Mouse (Mus musculus) limb, embryonic 12.5 days (tissue): ENCODE results near the gene Tcp11. TPM values are rescaled to one million over a fixed set of nuclear protein-coding genes. Genes with fewer than 3 reads are reported as not detected.

Experiments used
- ATAC-seq: fragments of 200-750 bp; cut with Nextera tagmentation; 2 replicates; pipeline ENCODE4 v1.8.0; 2017; ENCODE audit warnings: low read depth, moderate TSS enrichment; ENCODE audit not compliant: insufficient number of reproducible peaks, insufficient read depth, low FRiP score, low TSS enrichment
- H3K27ac ChIP-seq: fragments of 300-500 bp; sonication (generic); 2 replicates; pipeline ENCODE4 v1.5.1; 2016; ENCODE audit warnings: mild to moderate bottlenecking, moderate library complexity
- H3K27me3 ChIP-seq: fragments of 300-500 bp; sonication (generic); 2 replicates; pipeline ENCODE4 v1.6.1; 2016; ENCODE audit warnings: mild to moderate bottlenecking, moderate library complexity
- H3K36me3 ChIP-seq: fragments of 300-500 bp; sonication (generic); 2 replicates; pipeline ENCODE4 v1.6.1; 2016; ENCODE audit warnings: mild to moderate bottlenecking, moderate library complexity
- H3K4me1 ChIP-seq: fragments of 300-500 bp; sonication (generic); replicated peaks from 2 replicates; pipeline ENCODE4 v1.6.1; 2016
- H3K4me2 ChIP-seq: fragments of 300-500 bp; sonication (generic); 2 replicates; pipeline ENCODE4 v1.6.1; 2016; ENCODE audit warnings: mild to moderate bottlenecking, moderate library complexity
- H3K4me3 ChIP-seq: fragments of 300-500 bp; sonication (generic); replicated peaks from 2 replicates; pipeline ENCODE4 v1.5.1; 2016; ENCODE audit warnings: mild to moderate bottlenecking
- H3K9ac ChIP-seq: fragments of 300-500 bp; sonication (generic); replicated peaks from 2 replicates; pipeline ENCODE4 v1.6.1; 2016; ENCODE audit warnings: mild to moderate bottlenecking, moderate library complexity
- H3K9me3 ChIP-seq: fragments of 300-500 bp; sonication (generic); 2 replicates; pipeline ENCODE4 v1.6.1; 2016; ENCODE audit warnings: mild to moderate bottlenecking, moderate library complexity
- WGBS: fragments of 180-500 bp; shearing (Covaris S2); methylation state at CpG from one replicate; pipeline ENCODE4 v1.1.7; 2016; 5-methylcytosine and 5-hydroxymethylcytosine counted together
- polyA plus RNA-seq: library from polyadenylated mRNA; unstranded; fragments of >200 nt; fragmentation: Nextera tagmentation; extraction: Ambion mirVana; gene quantifications from 2 replicates; pipeline ENCODE4 v1.2.1, GENCODE M21; 2016

Gene Tcp11
- polyA plus RNA-seq, 1 experiment from 2014 or later, result 1.2 TPM

DNA sequence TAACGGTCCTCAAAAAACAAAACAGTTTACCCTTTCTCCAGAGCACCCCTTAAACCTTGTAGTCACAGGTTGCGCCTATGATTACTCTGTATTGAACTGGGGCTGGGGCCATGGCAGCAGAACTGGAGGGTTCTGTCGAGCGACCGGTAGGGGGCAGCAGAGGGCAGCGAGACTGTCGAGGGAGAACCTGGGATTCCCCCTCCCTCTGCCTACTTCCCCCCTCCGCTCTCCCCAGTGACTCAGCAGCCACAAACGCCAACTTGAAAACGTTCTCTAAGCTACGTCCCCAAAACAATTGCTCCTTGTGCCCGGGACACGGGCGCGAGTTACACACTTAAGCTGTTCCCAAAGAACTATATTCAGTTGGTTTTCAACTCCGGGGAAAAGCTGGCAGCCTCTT, 4.5 kb upstream of the Tcp11 start:
- H3K4me2 ChIP-seq, result peak overlapping the region; percentile 49
- peak; percentile 66; the same call in 1 of the 2 replicates for ATAC-seq
- peaks cover 29% of the 10 kb centered on the region for H3K4me1 ChIP-seq
- H3K27ac ChIP-seq, result peak overlapping the region; percentile 66; the same call in 1 of the 2 replicates
- H3K36me3 ChIP-seq, result no peaks in the 10 kb centered on the region
- H3K9ac ChIP-seq, result no peak overlapping the region
- no peaks in the 10 kb centered on the region for H3K9me3 ChIP-seq
- H3K4me3 ChIP-seq, result peak overlapping the region; percentile 17; the same call in 1 of the 2 replicates
- peaks cover 20% of the 10 kb centered on the region for H3K27me3 ChIP-seq
- 1% methylated on average over 16 of the region's 16 CpGs for WGBS

DNA sequence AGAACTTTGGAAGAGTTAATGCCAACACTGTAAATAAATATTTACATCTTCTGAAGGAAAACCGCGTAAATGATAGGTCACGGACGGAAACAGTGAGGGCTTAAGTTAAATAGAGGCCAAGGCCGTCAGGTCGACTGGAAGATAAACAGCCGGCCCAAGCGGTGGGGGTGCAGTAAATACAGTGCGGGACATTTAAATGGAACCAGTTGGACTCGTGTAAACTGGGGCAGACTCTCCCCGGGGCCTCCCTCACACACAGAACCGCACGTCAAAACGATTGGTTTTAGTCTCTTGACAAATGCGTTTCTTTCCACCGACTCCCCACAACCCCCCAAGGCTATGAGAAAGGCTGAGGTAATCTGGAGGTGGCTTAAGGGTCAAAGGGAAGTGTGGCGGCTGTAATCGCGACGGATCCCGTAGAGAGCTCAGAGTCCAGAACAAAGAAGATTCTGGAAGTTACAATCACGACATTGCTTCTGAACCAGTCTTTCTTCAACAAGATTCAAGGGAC, 4.0 kb upstream of the Tcp11 start:
- H3K27ac ChIP-seq, result no peak overlapping the region
- no peak overlapping the region for H3K9ac ChIP-seq
- no peak for ATAC-seq
- peaks cover 33% of the 10 kb centered on the region for H3K4me1 ChIP-seq
- peak overlapping the region; percentile 49; the same call in 1 of the 2 replicates for H3K4me2 ChIP-seq
- H3K36me3 ChIP-seq, result no peaks in the 10 kb centered on the region
- 0 out of 2 replicates have a peak overlapping the region, but pooled peaks have one; percentile 17 for H3K4me3 ChIP-seq
- H3K27me3 ChIP-seq, result peaks cover 23% of the 10 kb centered on the region
- H3K9me3 ChIP-seq, result no peaks in the 10 kb centered on the region
- 20% methylated on average over 22 of the region's 22 CpGs for WGBS

DNA sequence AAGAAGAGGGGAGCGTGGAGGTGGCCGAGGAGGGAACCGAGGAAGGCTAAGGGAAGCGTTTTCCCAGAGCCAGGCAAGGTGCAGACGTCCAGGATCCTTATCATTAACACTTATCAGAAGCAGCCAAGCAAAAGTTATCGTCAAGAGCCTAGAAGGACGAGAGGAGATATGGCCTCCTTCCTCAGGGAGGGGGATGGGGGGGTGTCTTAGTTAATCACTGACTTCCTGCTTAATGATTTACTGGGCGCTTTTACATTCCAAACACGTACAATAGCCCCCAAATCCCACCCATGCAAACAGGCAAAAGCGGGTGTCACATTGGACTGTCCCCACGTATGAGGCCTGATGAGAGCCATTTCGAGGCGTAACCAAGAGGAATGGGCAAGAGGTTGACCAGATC, 2.4 kb upstream of the Tcp11 start:
- H3K36me3 ChIP-seq, result no peaks in the 10 kb centered on the region
- H3K27ac ChIP-seq, result no peak overlapping the region
- H3K27me3 ChIP-seq, result peaks cover 23% of the 10 kb centered on the region
- 66% methylated on average over 13 of the region's 13 CpGs for WGBS
- no peak for ATAC-seq
- no peak overlapping the region for H3K9ac ChIP-seq
- no peak overlapping the region for H3K4me3 ChIP-seq
- no peak overlapping the region for H3K4me2 ChIP-seq
- H3K4me1 ChIP-seq, result peaks cover 34% of the 10 kb centered on the region
- H3K9me3 ChIP-seq, result no peaks in the 10 kb centered on the region

DNA sequence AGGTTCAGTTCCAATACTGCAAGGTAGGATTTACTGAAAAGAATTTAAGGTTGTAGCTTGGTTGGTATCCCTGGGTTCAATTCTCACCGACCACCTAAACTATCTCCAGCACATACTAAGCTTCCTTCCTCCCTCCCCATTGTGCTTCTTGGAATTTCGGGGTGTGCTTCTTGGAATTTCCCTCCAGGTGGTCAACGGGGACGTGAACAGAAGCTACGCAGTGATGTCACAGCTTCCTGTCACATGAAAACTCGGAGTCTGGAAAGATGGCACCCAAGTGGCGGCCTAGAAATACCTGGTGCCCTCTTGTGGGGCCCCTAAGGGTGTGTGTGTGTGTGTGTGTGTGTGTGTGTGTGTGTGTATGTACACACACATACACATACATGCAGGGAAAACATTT, 1.4 kb upstream of the Tcp11 start:
- Histone ChIP-seq H3K9ac (no peak overlapping the region), H3K4me2 (no peak overlapping the region), H3K9me3 (no peaks in the 10 kb centered on the region), H3K4me1 (peaks cover 26% of the 10 kb centered on the region), H3K27ac (no peak overlapping the region), H3K36me3 (no peaks in the 10 kb centered on the region), H3K27me3 (peaks cover 23% of the 10 kb centered on the region), H3K4me3 (no peak overlapping the region)
- WGBS, result 88% methylated on average over 7 of the region's 7 CpGs
- ATAC-seq, result no peak

DNA sequence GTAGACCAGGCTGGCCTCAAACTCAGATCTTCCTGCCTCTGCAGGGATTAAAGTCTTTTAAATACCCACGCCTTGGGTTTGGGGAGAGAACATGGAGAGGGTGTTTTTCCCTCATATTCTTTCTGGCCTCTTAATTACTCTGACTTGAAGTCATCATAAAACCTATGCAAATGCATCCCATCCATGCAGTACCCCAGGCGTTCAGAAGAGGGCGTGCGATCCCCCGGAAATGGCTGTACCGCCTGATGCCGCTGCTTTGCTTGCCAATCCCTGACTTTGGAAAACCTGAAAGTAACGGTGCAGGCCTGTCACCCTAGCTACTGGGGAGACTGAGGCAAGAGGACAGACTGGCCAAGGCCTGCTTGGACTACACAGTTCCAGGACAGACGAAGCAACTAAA, 946 bp upstream of the Tcp11 start:
- no peak overlapping the region for H3K4me2 ChIP-seq
- peaks cover 26% of the 10 kb centered on the region for H3K4me1 ChIP-seq
- no peaks in the 10 kb centered on the region for H3K9me3 ChIP-seq
- ATAC-seq, result no peak
- H3K36me3 ChIP-seq, result no peaks in the 10 kb centered on the region
- 57% methylated on average over 9 of the region's 9 CpGs for WGBS
- H3K4me3 ChIP-seq, result no peak overlapping the region
- no peak overlapping the region for H3K9ac ChIP-seq
- no peak overlapping the region for H3K27ac ChIP-seq
- peaks cover 23% of the 10 kb centered on the region for H3K27me3 ChIP-seq

DNA sequence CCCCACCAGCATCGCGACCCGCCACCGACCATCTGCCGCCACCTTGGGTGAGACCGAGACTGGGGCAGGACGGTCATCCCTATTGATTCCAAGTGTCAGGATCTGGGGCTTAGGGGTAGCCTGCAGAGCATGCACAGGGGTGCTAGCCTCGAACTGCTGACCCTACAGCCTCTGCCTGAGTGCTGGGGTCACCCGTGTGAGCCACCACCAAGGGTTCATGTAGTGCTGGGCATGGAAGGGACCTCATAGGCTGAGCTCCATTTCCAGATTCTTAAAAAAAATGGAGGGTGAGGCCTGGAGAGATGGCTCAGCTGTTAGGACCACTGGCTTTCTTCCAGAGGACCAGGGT, 352 bp upstream of the Tcp11 start:
- Histone ChIP-seq H3K9ac (no peak overlapping the region), H3K27me3 (peaks cover 23% of the 10 kb centered on the region), H3K4me1 (peaks cover 22% of the 10 kb centered on the region), H3K4me3 (peak overlapping the region; percentile 69), H3K9me3 (no peaks in the 10 kb centered on the region), H3K4me2 (peak overlapping the region; percentile 100), H3K36me3 (no peaks in the 10 kb centered on the region), H3K27ac (0 out of 2 replicates have a peak overlapping the region, but pooled peaks have one; percentile 29)
- ATAC-seq, result peak; percentile 40
- WGBS, result 11% methylated on average over 9 of the region's 9 CpGs

DNA sequence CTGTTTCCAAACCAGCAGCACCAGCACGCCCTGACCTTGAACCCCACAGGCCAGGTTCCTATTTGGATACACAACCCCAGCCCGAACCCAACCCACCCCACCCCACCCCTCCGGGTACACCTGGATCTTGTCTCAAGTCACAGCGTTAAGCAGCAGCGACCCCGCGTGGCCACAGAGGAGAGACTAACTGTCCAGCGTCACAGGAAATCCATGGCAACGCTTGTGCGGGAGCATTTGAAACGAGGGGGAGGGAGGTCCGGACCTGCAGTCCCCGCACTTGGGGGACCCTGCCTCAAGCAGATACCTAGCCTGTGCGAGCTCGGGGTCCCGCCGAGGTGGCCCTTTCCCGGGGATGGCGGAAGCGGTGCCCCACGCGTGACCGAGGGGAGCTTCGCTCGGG, 821 bp downstream of the Tcp11 start:
- under 1% methylated on average over 25 of the region's 25 CpGs for WGBS
- Histone ChIP-seq H3K36me3 (no peaks in the 10 kb centered on the region), H3K4me2 (peak overlapping the region; percentile 100), H3K27me3 (peaks cover 23% of the 10 kb centered on the region), H3K4me1 (peaks cover 12% of the 10 kb centered on the region), H3K4me3 (peak overlapping the region; percentile 69), H3K9ac (peak overlapping the region; percentile 69), H3K9me3 (no peaks in the 10 kb centered on the region), H3K27ac (no peak overlapping the region)
- peak; percentile 54; the same call in 1 of the 2 replicates for ATAC-seq

DNA sequence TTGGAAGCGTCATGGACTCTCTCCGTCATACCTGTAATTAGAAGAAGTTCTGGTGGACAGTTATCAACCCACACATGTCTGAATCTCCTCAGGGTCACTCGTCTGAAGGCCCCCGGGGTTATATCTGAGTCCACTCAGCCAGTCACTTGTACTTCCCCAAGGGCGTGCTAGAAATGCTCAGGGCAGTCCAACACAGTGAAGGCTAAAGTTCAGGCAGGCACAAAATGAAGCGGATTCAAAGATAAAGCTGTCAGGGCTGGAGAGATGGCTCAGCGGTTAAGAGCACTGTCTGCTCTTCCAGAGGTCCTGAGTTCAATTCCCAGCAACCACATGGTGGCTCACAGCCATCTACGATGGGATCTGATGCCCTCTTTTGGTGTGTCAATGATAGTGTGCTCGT, 2.4 kb downstream of the Tcp11 start:
- no peak for ATAC-seq

DNA sequence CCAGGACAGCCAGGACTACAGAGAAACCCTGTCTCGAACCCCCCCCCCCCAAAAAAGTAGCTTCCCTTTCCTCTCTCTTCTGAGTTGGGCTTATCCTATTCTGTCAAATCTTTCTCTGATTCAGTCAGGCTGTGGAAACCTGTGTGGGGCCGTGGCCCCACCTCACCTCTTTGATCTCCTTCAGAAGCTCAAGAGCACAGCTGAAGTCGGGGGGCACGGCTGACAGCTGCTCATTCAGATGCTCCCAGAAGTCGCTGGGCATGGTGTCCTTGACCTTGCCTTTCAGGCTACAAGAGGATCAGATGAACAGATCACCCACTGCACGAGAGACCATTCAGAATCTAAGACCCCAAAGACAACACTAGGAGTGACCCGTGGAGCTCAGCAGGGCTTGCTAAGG, 6.0 kb downstream of the Tcp11 start:
- Histone ChIP-seq H3K36me3 (no peaks in the 10 kb centered on the region), H3K4me2 (no peak overlapping the region), H3K4me3 (no peak overlapping the region), H3K27ac (no peak overlapping the region), H3K4me1 (peaks cover 4% of the 10 kb centered on the region; the same call in 1 of the 2 replicates), H3K9me3 (0 out of 2 replicates have a peak, but pooled peaks cover 6% of the 10 kb centered on the region), H3K9ac (no peak overlapping the region), H3K27me3 (peaks cover 6% of the 10 kb centered on the region; the same call in 1 of the 2 replicates)
- ATAC-seq, result no peak
- 78% methylated on average over 7 of the region's 7 CpGs for WGBS

More for the DNA sequence above, 2.4 kb downstream of the Tcp11 start:
- Histone ChIP-seq H3K27ac (no peak overlapping the region), H3K36me3 (no peaks in the 10 kb centered on the region), H3K4me2 (no peak overlapping the region), H3K9me3 (0 out of 2 replicates have a peak, but pooled peaks cover 6% of the 10 kb centered on the region), H3K4me3 (no peak overlapping the region), H3K9ac (no peak overlapping the region), H3K4me1 (peaks cover 7% of the 10 kb centered on the region; the same call in 1 of the 2 replicates), H3K27me3 (peaks cover 11% of the 10 kb centered on the region)
- 82% methylated on average over 9 of the region's 9 CpGs for WGBS

DNA sequence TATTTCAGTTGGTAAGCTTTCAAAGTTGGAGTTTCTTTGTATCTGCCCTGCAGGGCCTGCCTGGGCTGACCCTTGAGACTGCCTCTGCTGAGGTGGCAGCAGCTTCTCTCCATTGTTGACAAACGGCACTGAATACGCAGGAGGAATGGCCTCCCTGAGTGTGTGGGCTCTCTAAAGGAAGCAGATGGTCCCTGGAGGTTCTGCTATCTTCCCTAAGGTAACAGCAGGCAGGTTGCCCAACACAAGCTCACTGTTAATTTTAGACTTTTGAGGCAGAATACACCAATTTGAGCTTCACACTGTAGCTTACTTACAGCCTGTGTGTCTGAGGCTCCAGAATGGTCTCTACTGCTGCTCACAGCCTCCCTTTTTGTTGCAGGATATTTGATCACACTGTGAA, 7.7 kb downstream of the Tcp11 start:
- 94% methylated on average over 2 of the region's 2 CpGs for WGBS
- peaks cover 9% of the 10 kb centered on the region; the same call in 1 of the 2 replicates for H3K27me3 ChIP-seq
- ATAC-seq, result no peak

DNA sequence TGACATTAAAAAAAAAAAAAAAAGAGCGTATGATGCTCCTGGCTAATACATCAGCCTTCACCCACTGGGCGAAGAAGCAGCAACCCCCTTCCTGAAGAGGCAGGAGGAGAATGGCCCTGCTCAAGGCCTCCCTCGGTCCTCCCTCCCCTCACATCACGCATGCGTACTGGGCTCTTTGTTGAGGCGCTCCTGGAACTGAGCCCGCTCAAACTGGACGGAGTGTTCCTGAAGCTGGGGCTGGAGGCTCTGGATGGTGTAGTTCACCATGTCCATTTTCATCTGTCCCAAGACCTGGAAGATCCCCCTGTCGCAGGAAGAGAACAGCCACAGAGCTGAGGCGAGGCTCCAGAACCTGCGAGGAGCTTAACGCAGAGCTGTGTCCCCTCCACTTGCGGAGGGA, 10.2 kb downstream of the Tcp11 start:
- H3K36me3 ChIP-seq, result no peaks in the 10 kb centered on the region
- no peak overlapping the region for H3K4me2 ChIP-seq
- no peak for ATAC-seq
- peaks cover 6% of the 10 kb centered on the region; the same call in 1 of the 2 replicates for H3K4me1 ChIP-seq
- H3K4me3 ChIP-seq, result no peak overlapping the region
- 0 out of 2 replicates have a peak, but pooled peaks cover 6% of the 10 kb centered on the region for H3K9me3 ChIP-seq
- no peak overlapping the region for H3K9ac ChIP-seq
- WGBS, result 88% methylated on average over 13 of the region's 13 CpGs
- H3K27ac ChIP-seq, result no peak overlapping the region
- H3K27me3 ChIP-seq, result peaks cover 9% of the 10 kb centered on the region; the same call in 1 of the 2 replicates

More for the DNA sequence above, 7.7 kb downstream of the Tcp11 start:
- Histone ChIP-seq H3K4me2 (no peak overlapping the region), H3K4me3 (no peak overlapping the region), H3K36me3 (no peaks in the 10 kb centered on the region), H3K27ac (no peak overlapping the region), H3K9ac (no peak overlapping the region), H3K4me1 (peaks cover 6% of the 10 kb centered on the region; the same call in 1 of the 2 replicates), H3K9me3 (0 out of 2 replicates have a peak, but pooled peaks cover 6% of the 10 kb centered on the region)

DNA sequence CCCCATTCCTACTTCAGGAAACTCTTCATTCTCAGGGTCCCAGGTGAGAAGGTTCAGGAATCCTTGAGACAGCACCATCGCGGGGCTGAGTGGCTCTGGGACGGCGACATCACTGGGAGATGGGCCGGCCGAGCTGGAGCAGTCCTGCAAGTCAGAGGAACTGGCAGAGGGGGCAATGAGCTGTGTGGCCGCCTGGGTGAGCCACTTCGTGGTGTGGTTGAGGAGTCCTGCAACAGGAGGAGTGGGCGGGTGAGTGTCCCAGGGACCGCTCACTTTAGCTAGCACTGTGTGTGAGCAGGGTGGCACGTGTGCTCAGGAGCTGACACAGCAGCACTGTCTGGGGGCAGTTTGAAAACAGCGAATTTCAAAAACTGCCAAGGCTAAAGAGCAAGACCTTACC, 11.0 kb downstream of the Tcp11 start:
- no peak for ATAC-seq
- H3K9me3 ChIP-seq, result 0 out of 2 replicates have a peak, but pooled peaks cover 6% of the 10 kb centered on the region
- no peak overlapping the region for H3K27ac ChIP-seq
- no peak overlapping the region for H3K4me3 ChIP-seq
- peaks cover 9% of the 10 kb centered on the region; the same call in 1 of the 2 replicates for H3K27me3 ChIP-seq
- peaks cover 6% of the 10 kb centered on the region; the same call in 1 of the 2 replicates for H3K4me1 ChIP-seq
- no peak overlapping the region for H3K9ac ChIP-seq
- 16% methylated on average over 12 of the region's 12 CpGs for WGBS
- no peak overlapping the region for H3K4me2 ChIP-seq
- H3K36me3 ChIP-seq, result no peaks in the 10 kb centered on the region
